Mouse (Mus musculus) neural tube, embryonic 13.5 days (tissue): ENCODE measurements at regions not wholly inside any gene's neighbourhood (a gene's known extent, or its start where the extent isn't known, plus 50 kb on each side); places are given as distances from the start of the nearest gene placed in this dataset.

Experiments
- ATAC-seq: fragments of 200-750 bp; cut with Nextera tagmentation; 2 replicates; pipeline ENCODE4 v1.8.0; 2017; ENCODE audit warnings: low read depth, mild to moderate bottlenecking, moderate TSS enrichment, moderate library complexity
- H3K27ac ChIP-seq: fragments of 300-500 bp; sonication (generic); replicated peaks from 2 replicates; pipeline ENCODE4 v1.5.1; 2015; ENCODE audit warnings: moderate library complexity, mild to moderate bottlenecking, inconsistent platforms
- H3K27me3 ChIP-seq: fragments of 300-500 bp; sonication (generic); 2 replicates; pipeline ENCODE4 v1.6.1; 2015; ENCODE audit warnings: mild to moderate bottlenecking, inconsistent platforms
- H3K36me3 ChIP-seq: fragments of 300-500 bp; sonication (generic); 2 replicates; pipeline ENCODE4 v1.6.1; 2015; ENCODE audit warnings: mild to moderate bottlenecking, inconsistent platforms
- H3K4me1 ChIP-seq: fragments of 300-500 bp; sonication (generic); replicated peaks from 2 replicates; pipeline ENCODE4 v1.6.1; 2015; ENCODE audit warnings: inconsistent platforms
- H3K4me2 ChIP-seq: fragments of 300-500 bp; sonication (generic); 2 replicates; pipeline ENCODE4 v1.6.1; 2015; ENCODE audit warnings: inconsistent platforms, mild to moderate bottlenecking, moderate library complexity
- H3K4me3 ChIP-seq: fragments of 300-500 bp; sonication (generic); 2 replicates; pipeline ENCODE4 v1.5.1; 2015; ENCODE audit warnings: mild to moderate bottlenecking, inconsistent platforms
- H3K9ac ChIP-seq: fragments of 300-500 bp; sonication (generic); 2 replicates; pipeline ENCODE4 v1.6.1; 2015; ENCODE audit warnings: moderate library complexity, mild to moderate bottlenecking, inconsistent platforms
- H3K9me3 ChIP-seq: fragments of 300-500 bp; sonication (generic); 2 replicates; pipeline ENCODE4 v1.6.1; 2016; ENCODE audit warnings: inconsistent platforms
- WGBS: fragments of 180-500 bp; shearing (Covaris S2); methylation state at CpG from one replicate; pipeline ENCODE4 v1.1.7; 2015; 5-methylcytosine and 5-hydroxymethylcytosine counted together

GRCm38 (mm10) chr12:97953336-97953735, 305.9 kb downstream of the Galc start:
- no peak overlapping the region for H3K4me3 ChIP-seq
- ATAC-seq: no peak
- H3K27me3 ChIP-seq: no peaks in the 10 kb centered on the region
- H3K9ac ChIP-seq: no peak overlapping the region
- H3K27ac ChIP-seq: no peak overlapping the region
- no peaks in the 10 kb centered on the region for H3K4me1 ChIP-seq
- 83% methylated on average over 3 of the region's 3 CpGs for WGBS
- H3K4me2 ChIP-seq: no peak overlapping the region
- H3K36me3 ChIP-seq: no peaks in the 10 kb centered on the region
- no peaks in the 10 kb centered on the region for H3K9me3 ChIP-seq

GRCm38 (mm10) chr12:97952204-97952603, 307.1 kb downstream of the Galc start:
- Histone ChIP-seq H3K4me2 (no peak overlapping the region), H3K4me3 (no peak overlapping the region), H3K9ac (no peak overlapping the region), H3K27me3 (no peaks in the 10 kb centered on the region), H3K9me3 (no peaks in the 10 kb centered on the region), H3K36me3 (no peaks in the 10 kb centered on the region), H3K4me1 (no peaks in the 10 kb centered on the region), H3K27ac (no peak overlapping the region)
- 81% methylated on average over 8 of the region's 8 CpGs for WGBS
- no peak for ATAC-seq

GRCm38 (mm10) chr12:97950072-97950471, 309.2 kb downstream of the Galc start:
- ATAC-seq: no peak
- Histone ChIP-seq H3K9me3 (no peaks in the 10 kb centered on the region), H3K36me3 (no peaks in the 10 kb centered on the region), H3K4me1 (no peaks in the 10 kb centered on the region), H3K4me3 (no peak overlapping the region), H3K4me2 (no peak overlapping the region), H3K27ac (no peak overlapping the region), H3K9ac (no peak overlapping the region), H3K27me3 (no peaks in the 10 kb centered on the region)
- WGBS: 75% methylated on average over 3 of the region's 3 CpGs

- H3K4me2 ChIP-seq: no peak overlapping the region
- WGBS: 93% methylated on average over 8 of the region's 8 CpGs
- H3K4me3 ChIP-seq: no peak overlapping the region
- no peak for ATAC-seq
- no peaks in the 10 kb centered on the region for H3K4me1 ChIP-seq
- no peak overlapping the region for H3K27ac ChIP-seq
- H3K27me3 ChIP-seq: no peaks in the 10 kb centered on the region
- H3K9me3 ChIP-seq: no peaks in the 10 kb centered on the region; the same call in 1 of the 2 replicates
- no peaks in the 10 kb centered on the region for H3K36me3 ChIP-seq
- H3K9ac ChIP-seq: no peak overlapping the region
These were observed 311.8 kb downstream of the Galc start for GRCm38 (mm10) chr12:97947421-97947820.

- Histone ChIP-seq H3K4me1 (no peaks in the 10 kb centered on the region), H3K4me3 (no peak overlapping the region), H3K36me3 (no peaks in the 10 kb centered on the region), H3K27ac (no peak overlapping the region), H3K4me2 (no peak overlapping the region), H3K9me3 (no peaks in the 10 kb centered on the region), H3K27me3 (no peaks in the 10 kb centered on the region), H3K9ac (no peak overlapping the region)
- no peak for ATAC-seq
- 87% methylated on average over 5 of the region's 5 CpGs for WGBS
These were observed 320.9 kb downstream of the Galc start for GRCm38 (mm10) chr12:97938361-97938760.

GRCm38 (mm10) chr12:97929877-97930276, 329.4 kb downstream of the Galc start:
- Histone ChIP-seq H3K36me3 (no peaks in the 10 kb centered on the region), H3K4me3 (no peak overlapping the region), H3K4me2 (no peak overlapping the region), H3K27ac (no peak overlapping the region), H3K9me3 (no peaks in the 10 kb centered on the region), H3K27me3 (no peaks in the 10 kb centered on the region), H3K9ac (no peak overlapping the region), H3K4me1 (no peaks in the 10 kb centered on the region)
- no peak for ATAC-seq
- 71% methylated on average over 5 of the region's 5 CpGs for WGBS

- H3K27ac ChIP-seq: no peak overlapping the region
- ATAC-seq: no peak
- no peak overlapping the region for H3K9ac ChIP-seq
- no peak overlapping the region for H3K4me3 ChIP-seq
- H3K27me3 ChIP-seq: no peaks in the 10 kb centered on the region
- WGBS: 98% methylated on average over 1 of the region's 1 CpGs
- H3K9me3 ChIP-seq: no peaks in the 10 kb centered on the region
- H3K36me3 ChIP-seq: no peaks in the 10 kb centered on the region
- H3K4me1 ChIP-seq: peaks cover under 1% of the 10 kb centered on the region; the same call in 1 of the 2 replicates
- H3K4me2 ChIP-seq: no peak overlapping the region
These were observed 332.2 kb downstream of the Galc start for GRCm38 (mm10) chr12:97927036-97927435.

- H3K27ac ChIP-seq: peak overlapping the region; percentile 56
- ATAC-seq: no peak
These were observed 337.7 kb downstream of the Galc start for GRCm38 (mm10) chr12:97921349-97922264.

GRCm38 (mm10) chr12:97918416-97918815, 340.8 kb downstream of the Galc start:
- 90% methylated on average over 3 of the region's 3 CpGs for WGBS
- Histone ChIP-seq H3K9ac (no peak overlapping the region), H3K36me3 (no peaks in the 10 kb centered on the region), H3K4me3 (no peak overlapping the region), H3K27me3 (no peaks in the 10 kb centered on the region), H3K4me2 (no peak overlapping the region), H3K9me3 (no peaks in the 10 kb centered on the region), H3K4me1 (peaks cover 12% of the 10 kb centered on the region), H3K27ac (no peak overlapping the region)
- no peak for ATAC-seq

More at GRCm38 (mm10) chr12:97921349-97922264, 337.7 kb downstream of the Galc start:
- Histone ChIP-seq H3K4me3 (no peak overlapping the region), H3K27me3 (no peaks in the 10 kb centered on the region), H3K9ac (peak overlapping the region; percentile 22; the same call in 1 of the 2 replicates), H3K4me1 (peaks cover 12% of the 10 kb centered on the region), H3K4me2 (peak overlapping the region; percentile 36), H3K9me3 (no peaks in the 10 kb centered on the region), H3K36me3 (no peaks in the 10 kb centered on the region)
- 33% methylated on average over 21 of the region's 21 CpGs for WGBS

- no peak for ATAC-seq
- WGBS: 72% methylated on average over 4 of the region's 4 CpGs
- H3K4me2 ChIP-seq: no peak overlapping the region
These were observed 344.2 kb downstream of the Galc start for GRCm38 (mm10) chr12:97915026-97915425.

GRCm38 (mm10) chr12:97912730-97913129, 346.5 kb downstream of the Galc start:
- H3K4me2 ChIP-seq: no peak overlapping the region

More at GRCm38 (mm10) chr12:97915026-97915425, 344.2 kb downstream of the Galc start:
- Histone ChIP-seq H3K36me3 (no peaks in the 10 kb centered on the region), H3K27me3 (no peaks in the 10 kb centered on the region), H3K9ac (no peak overlapping the region), H3K9me3 (no peaks in the 10 kb centered on the region), H3K27ac (no peak overlapping the region), H3K4me1 (no peaks in the 10 kb centered on the region), H3K4me3 (no peak overlapping the region)

GRCm38 (mm10) chr12:97899266-97899665, 360.0 kb downstream of the Galc start:
- no peaks in the 10 kb centered on the region for H3K9me3 ChIP-seq
- H3K27ac ChIP-seq: no peak overlapping the region
- no peaks in the 10 kb centered on the region for H3K27me3 ChIP-seq
- no peak for ATAC-seq
- no peak overlapping the region for H3K4me2 ChIP-seq
- WGBS: 69% methylated on average over 5 of the region's 5 CpGs
- no peak overlapping the region for H3K9ac ChIP-seq
- no peaks in the 10 kb centered on the region for H3K36me3 ChIP-seq
- H3K4me3 ChIP-seq: no peak overlapping the region
- H3K4me1 ChIP-seq: no peaks in the 10 kb centered on the region

More at GRCm38 (mm10) chr12:97912730-97913129, 346.5 kb downstream of the Galc start:
- no peaks in the 10 kb centered on the region for H3K36me3 ChIP-seq
- WGBS: 94% methylated on average over 1 of the region's 1 CpGs
- H3K9ac ChIP-seq: no peak overlapping the region
- ATAC-seq: no peak
- no peaks in the 10 kb centered on the region for H3K9me3 ChIP-seq
- no peak overlapping the region for H3K27ac ChIP-seq
- H3K4me3 ChIP-seq: no peak overlapping the region
- H3K27me3 ChIP-seq: no peaks in the 10 kb centered on the region
- no peaks in the 10 kb centered on the region for H3K4me1 ChIP-seq
